Mouse (Mus musculus) intestine, postnatal 0 days (tissue): ENCODE measurements around the gene Mt4. TPM values are rescaled to one million over a fixed set of nuclear protein-coding genes. Genes with fewer than 3 reads are reported as not detected.
A peak's percentile ranks its signal among the peaks of the same experiment; 100 is the strongest.

Experiments used
- ATAC-seq: fragments of 200-750 bp; cut with Nextera tagmentation; 2 replicates; pipeline ENCODE4 v1.8.0; 2017; ENCODE audit warnings: mild to moderate bottlenecking, moderate TSS enrichment, moderate library complexity
- H3K27ac ChIP-seq: fragments of 300-500 bp; sonication (generic); 2 replicates; pipeline ENCODE4 v1.5.1; 2014; ENCODE audit warnings: mild to moderate bottlenecking, low read depth, low read length, moderate library complexity
- H3K27me3 ChIP-seq: fragments of 300-500 bp; sonication (generic); replicated peaks from 2 replicates; pipeline ENCODE4 v1.6.1; 2014; ENCODE audit warnings: low read length, mixed read lengths; ENCODE audit not compliant: control insufficient read depth, insufficient read depth
- H3K36me3 ChIP-seq: fragments of 300-500 bp; sonication (generic); 2 replicates; pipeline ENCODE4 v1.6.1; 2014; ENCODE audit warnings: mild to moderate bottlenecking, moderate library complexity; ENCODE audit not compliant: control insufficient read depth, insufficient read depth
- H3K4me1 ChIP-seq: fragments of 300-500 bp; sonication (generic); replicated peaks from 2 replicates; pipeline ENCODE4 v1.6.1; 2014; ENCODE audit warnings: antibody characterized with exemption, low read length, mixed read lengths; ENCODE audit not compliant: control insufficient read depth, insufficient read depth
- H3K4me2 ChIP-seq: fragments of 300-500 bp; sonication (generic); replicated peaks from 2 replicates; pipeline ENCODE4 v1.6.1; 2014; ENCODE audit warnings: low read depth, mild to moderate bottlenecking, moderate library complexity
- H3K4me3 ChIP-seq: fragments of 300-500 bp; sonication (generic); 2 replicates; pipeline ENCODE4 v1.5.1; 2014; ENCODE audit warnings: low read depth, low read length
- H3K9ac ChIP-seq: fragments of 300-500 bp; sonication (generic); 2 replicates; pipeline ENCODE4 v1.6.1; 2014; ENCODE audit warnings: mild to moderate bottlenecking, low read depth, low read length
- H3K9me3 ChIP-seq: fragments of 300-500 bp; sonication (generic); 2 replicates; pipeline ENCODE4 v1.6.1; 2016; ENCODE audit warnings: mixed run types; ENCODE audit not compliant: control insufficient read depth
- CTCF ChIP-seq: sonication (generic); IDR thresholded peaks from 2 replicates; pipeline ENCODE4 v1.5.1; 2016; ENCODE audit warnings: low read depth, mild to moderate bottlenecking, control low read depth, antibody characterized with exemption, moderate library complexity
- WGBS: fragments of 180-500 bp; shearing (Covaris S2); extraction: QIAGEN DNeasy Blood & Tissue Kit; methylation state at CpG from one replicate; pipeline ENCODE4 v1.1.7; 2014; 5-methylcytosine and 5-hydroxymethylcytosine counted together
- polyA plus RNA-seq: library from polyadenylated mRNA; unstranded; fragments of >200 nt; fragmentation: Nextera tagmentation; extraction: Ambion mirVana; gene quantifications from 2 replicates; pipeline ENCODE4 v1.2.1, GENCODE M21; 2015

Mt4 gene
- polyA plus RNA-seq, 1 experiment from 2014 or later: 0.69 TPM

GRCm38 (mm10) chr8:94182055-94182929, 45.3 kb downstream of the Mt4 start:
- Histone ChIP-seq H3K27ac (peak overlapping the region; percentile 93), H3K4me1 (0 out of 2 replicates have a peak, but pooled peaks cover 5% of the 10 kb centered on the region), H3K36me3 (no peaks in the 10 kb centered on the region), H3K9ac (peak overlapping the region; percentile 50), H3K4me3 (peak overlapping the region; percentile 23), H3K4me2 (peak overlapping the region; percentile 58), H3K9me3 (no peaks in the 10 kb centered on the region), H3K27me3 (no peaks in the 10 kb centered on the region)
- peak; percentile 24 for ATAC-seq
- 48% methylated on average over 13 of the region's 13 CpGs for WGBS
- no peak for TF ChIP-seq CTCF

GRCm38 (mm10) chr8:94183117-94183516, 46.1 kb downstream of the Mt4 start:
- under 1% methylated on average over 16 of the region's 16 CpGs for WGBS
- Histone ChIP-seq H3K9ac (peak overlapping the region; percentile 50), H3K27me3 (no peaks in the 10 kb centered on the region), H3K36me3 (no peaks in the 10 kb centered on the region), H3K4me1 (0 out of 2 replicates have a peak, but pooled peaks cover 5% of the 10 kb centered on the region), H3K4me2 (peak overlapping the region; percentile 58), H3K27ac (peak overlapping the region; percentile 93), H3K9me3 (no peaks in the 10 kb centered on the region), H3K4me3 (peak overlapping the region; percentile 23)
- ATAC-seq: peak; percentile 55
- TF ChIP-seq CTCF: peak; percentile 82

- Histone ChIP-seq H3K27me3 (no peaks in the 10 kb centered on the region), H3K4me1 (0 out of 2 replicates have a peak, but pooled peaks cover 5% of the 10 kb centered on the region), H3K4me2 (peak overlapping the region; percentile 58), H3K4me3 (no peak overlapping the region), H3K36me3 (no peaks in the 10 kb centered on the region), H3K9me3 (no peaks in the 10 kb centered on the region), H3K9ac (no peak overlapping the region), H3K27ac (peak overlapping the region; percentile 93)
- WGBS: 32% methylated on average over 12 of the region's 12 CpGs
- no peak for TF ChIP-seq CTCF
- ATAC-seq: no peak
Observed at GRCm38 (mm10) chr8:94184357-94184843, 47.4 kb downstream of the Mt4 start.

GRCm38 (mm10) chr8:94185791-94186190, 48.8 kb downstream of the Mt4 start:
- no peak for ATAC-seq
- Histone ChIP-seq H3K27me3 (no peaks in the 10 kb centered on the region), H3K9ac (no peak overlapping the region), H3K4me3 (no peak overlapping the region), H3K4me1 (0 out of 2 replicates have a peak, but pooled peaks cover 5% of the 10 kb centered on the region), H3K4me2 (peak overlapping the region; percentile 18), H3K36me3 (no peaks in the 10 kb centered on the region), H3K27ac (peak overlapping the region; percentile 82), H3K9me3 (no peaks in the 10 kb centered on the region)
- 48% methylated on average over 6 of the region's 6 CpGs for WGBS
- no peak for TF ChIP-seq CTCF

- H3K27ac ChIP-seq: peak overlapping the region; percentile 82
- peak; percentile 90 for ATAC-seq
- WGBS: 2% methylated on average over 17 of the region's 17 CpGs
- H3K9ac ChIP-seq: no peak overlapping the region
- H3K4me2 ChIP-seq: peak overlapping the region; percentile 18
- TF ChIP-seq CTCF: peak; percentile 92
- no peaks in the 10 kb centered on the region for H3K36me3 ChIP-seq
- H3K9me3 ChIP-seq: no peaks in the 10 kb centered on the region
- no peaks in the 10 kb centered on the region for H3K27me3 ChIP-seq
- H3K4me1 ChIP-seq: 0 out of 2 replicates have a peak, but pooled peaks cover 5% of the 10 kb centered on the region
- H3K4me3 ChIP-seq: no peak overlapping the region
Observed at GRCm38 (mm10) chr8:94186542-94186941, 49.5 kb downstream of the Mt4 start.

- Histone ChIP-seq H3K9ac (no peak overlapping the region), H3K36me3 (no peaks in the 10 kb centered on the region), H3K4me3 (no peak overlapping the region), H3K9me3 (no peaks in the 10 kb centered on the region), H3K4me1 (0 out of 2 replicates have a peak, but pooled peaks cover 5% of the 10 kb centered on the region), H3K27me3 (no peaks in the 10 kb centered on the region), H3K27ac (peak overlapping the region; percentile 47; the same call in 1 of the 2 replicates), H3K4me2 (peak overlapping the region; percentile 14; the same call in 1 of the 2 replicates)
- no peak for TF ChIP-seq CTCF
- 46% methylated on average over 21 of the region's 21 CpGs for WGBS
- ATAC-seq: no peak
Observed at GRCm38 (mm10) chr8:94187290-94188002, 50.4 kb downstream of the Mt4 start.

Other genes starting within 250 kb of the Mt4 start
- 61.8 and 65.0 TPM in 2 replicates for gene Amfr, start 124.4 kb upstream of the Mt4 start, polyA plus RNA-seq
- gene Nudt21, start 100.2 kb upstream of the Mt4 start, polyA plus RNA-seq: 58.3 and 60.3 TPM in 2 replicates
- 5.2 and 5.5 TPM in 2 replicates for gene Ogfod1, start 100.0 kb upstream of the Mt4 start, polyA plus RNA-seq
- gene Bbs2, start 38.3 kb upstream of the Mt4 start, polyA plus RNA-seq: 3.6 and 4.6 TPM in 2 replicates
- 4.4 and 4.7 TPM in 2 replicates for gene Mt3, start 15.4 kb downstream of the Mt4 start, polyA plus RNA-seq
- 224 and 270 TPM in 2 replicates for gene Mt2, start 35.5 kb downstream of the Mt4 start, polyA plus RNA-seq
- 2,068 and 2,262 TPM in 2 replicates for gene Mt1, start 41.9 kb downstream of the Mt4 start, polyA plus RNA-seq
- gene Nup93, start 77.4 kb downstream of the Mt4 start, polyA plus RNA-seq: 21.2 and 21.9 TPM in 2 replicates
- 0.16 TPM in 1 of 2 replicates, not detected in the other for gene Slc12a3, start 192.0 kb downstream of the Mt4 start, polyA plus RNA-seq
- 135 and 154 TPM in 2 replicates for gene Herpud1, start 249.2 kb downstream of the Mt4 start, polyA plus RNA-seq